Mouse (Mus musculus): Measurements from ENCODE around the gene Gm4881.

GRCm38 (mm10) chr7:24987941-24988340 is 43.6 kb upstream of the Gm4881 start:
- TF ChIP-seq POU5F1 (IDR thresholded peaks at IDR 0.05; ENCODE audit: borderline replicate concordance, low read length), result no peak
- no peak for TF ChIP-seq CTCF (conservative IDR thresholded peaks at IDR 0.05; ENCODE audit: low read length)

Data from E14TG2a.4 (cell line).